Mouse (Mus musculus) midbrain, embryonic 13.5 days (tissue): Measurements from ENCODE around the gene C8g. TPM values are rescaled to one million over a fixed set of nuclear protein-coding genes. Genes with fewer than 3 reads are reported as not detected.

ENCODE experiments used
- ATAC-seq: fragments of 200-750 bp; cut with Nextera tagmentation; 2 replicates; pipeline ENCODE4 v1.8.0; 2017; ENCODE audit warnings: mild to moderate bottlenecking, moderate TSS enrichment, moderate library complexity
- H3K27ac ChIP-seq: fragments of 300-500 bp; sonication (generic); 2 replicates; pipeline ENCODE4 v1.5.1; 2015; ENCODE audit warnings: inconsistent platforms, mild to moderate bottlenecking, moderate library complexity
- H3K27me3 ChIP-seq: fragments of 300-500 bp; sonication (generic); 2 replicates; pipeline ENCODE4 v1.6.1; 2015; ENCODE audit warnings: mild to moderate bottlenecking, inconsistent platforms
- H3K36me3 ChIP-seq: fragments of 300-500 bp; sonication (generic); 2 replicates; pipeline ENCODE4 v1.6.1; 2015; ENCODE audit warnings: mild to moderate bottlenecking, inconsistent platforms
- H3K4me1 ChIP-seq: fragments of 300-500 bp; sonication (generic); replicated peaks from 2 replicates; pipeline ENCODE4 v1.6.1; 2015; ENCODE audit warnings: inconsistent platforms
- H3K4me2 ChIP-seq: fragments of 300-500 bp; sonication (generic); replicated peaks from 2 replicates; pipeline ENCODE4 v1.6.1; 2015; ENCODE audit warnings: moderate library complexity, mild to moderate bottlenecking, inconsistent platforms
- H3K4me3 ChIP-seq: fragments of 300-500 bp; sonication (generic); replicated peaks from 2 replicates; pipeline ENCODE4 v1.5.1; 2015; ENCODE audit warnings: mild to moderate bottlenecking, inconsistent platforms
- H3K9ac ChIP-seq: fragments of 300-500 bp; sonication (generic); replicated peaks from 2 replicates; pipeline ENCODE4 v1.6.1; 2015; ENCODE audit warnings: mild to moderate bottlenecking, inconsistent platforms
- H3K9me3 ChIP-seq: fragments of 300-500 bp; sonication (generic); 2 replicates; pipeline ENCODE4 v1.6.1; 2016; ENCODE audit warnings: mild to moderate bottlenecking, inconsistent platforms
- WGBS: fragments of 180-500 bp; shearing (Covaris S2); methylation state at CpG from one replicate; pipeline ENCODE4 v1.1.7; 2015; 5-methylcytosine and 5-hydroxymethylcytosine counted together
- polyA plus RNA-seq: library from polyadenylated mRNA; unstranded; fragments of >200 nt; fragmentation: Nextera tagmentation; extraction: Ambion mirVana; gene quantifications from 2 replicates; pipeline ENCODE4 v1.2.1, GENCODE M21; 2015

Gene C8g
- polyA plus RNA-seq, 1 experiment from 2014 or later = 5.6 TPM

DNA sequence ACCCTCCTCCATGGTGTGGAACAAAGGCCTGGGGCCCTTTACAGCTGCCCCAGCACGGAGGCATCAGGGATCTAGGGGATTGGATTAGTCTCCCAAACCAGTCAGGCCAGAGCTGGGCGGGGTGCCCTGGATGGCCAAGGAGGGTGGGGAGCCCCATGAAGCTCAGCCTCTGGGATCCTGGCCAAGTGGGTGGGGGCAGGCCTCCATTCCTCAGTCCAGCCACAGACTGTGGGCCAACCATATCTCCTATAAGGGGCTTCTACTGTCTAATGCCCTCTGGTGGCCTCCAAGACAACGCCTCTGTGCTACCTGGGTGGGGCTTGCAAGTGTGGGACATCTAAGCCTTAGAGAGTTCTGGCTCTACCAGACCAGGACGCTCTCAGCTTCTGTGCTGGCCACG, 42.6 kb downstream of the C8g start:
- no peaks in the 10 kb centered on the region for H3K9me3 ChIP-seq
- no peak overlapping the region for H3K9ac ChIP-seq
- H3K27me3 ChIP-seq = no peaks in the 10 kb centered on the region
- no peak for ATAC-seq
- peaks cover 23% of the 10 kb centered on the region for H3K36me3 ChIP-seq
- H3K27ac ChIP-seq = no peak overlapping the region
- H3K4me3 ChIP-seq = no peak overlapping the region
- H3K4me2 ChIP-seq = 0 out of 2 replicates have a peak overlapping the region, but pooled peaks have one; percentile 94
- WGBS = 83% methylated on average over 5 of the region's 5 CpGs
- peaks cover 26% of the 10 kb centered on the region for H3K4me1 ChIP-seq

DNA sequence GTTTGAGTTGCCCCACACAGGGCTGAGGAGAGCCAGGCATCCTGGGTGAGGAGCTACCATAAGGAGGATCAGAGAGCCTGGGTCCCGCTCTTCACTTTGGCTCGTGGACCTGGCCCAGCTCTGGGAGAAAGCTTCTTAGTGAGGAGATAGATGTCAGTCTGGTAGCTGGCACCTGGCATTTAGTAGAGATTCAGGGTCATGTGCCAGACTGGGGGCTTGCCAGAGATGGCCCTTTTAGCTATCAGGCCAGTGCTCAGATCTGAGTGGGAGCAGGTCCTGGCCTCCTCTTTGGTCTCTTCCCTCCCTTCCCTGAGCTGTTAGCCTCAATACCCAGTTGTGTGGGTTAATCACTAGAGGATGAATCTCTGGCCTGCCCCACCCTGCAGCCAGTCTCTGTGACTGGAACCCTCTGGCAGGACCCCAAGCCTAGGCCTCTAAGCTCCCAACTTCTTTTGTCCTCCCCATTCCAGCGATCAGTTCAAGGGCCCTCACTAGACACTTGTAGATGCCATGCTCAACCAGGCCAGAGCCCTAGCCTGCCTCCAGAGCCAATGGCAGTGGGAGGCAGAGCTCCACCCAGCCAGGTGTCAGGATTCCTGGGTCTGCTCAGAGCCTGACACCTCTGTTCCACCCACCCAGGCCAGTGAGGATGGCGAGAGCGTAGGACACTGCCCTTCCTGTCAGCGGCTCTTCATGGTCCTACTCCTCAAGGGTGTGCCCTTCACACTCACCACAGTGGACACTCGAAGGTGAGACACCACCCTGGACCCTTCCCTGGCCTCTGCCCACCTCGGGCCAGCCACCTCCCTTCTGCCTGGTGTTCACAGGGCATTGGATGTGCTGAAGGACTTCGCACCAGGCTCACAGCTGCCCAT, 44.3 kb downstream of the C8g start:
- Histone ChIP-seq H3K4me1 (peaks cover 26% of the 10 kb centered on the region), H3K36me3 (peaks cover 23% of the 10 kb centered on the region), H3K9me3 (no peaks in the 10 kb centered on the region), H3K27me3 (no peaks in the 10 kb centered on the region), H3K4me3 (no peak overlapping the region), H3K27ac (no peak overlapping the region), H3K4me2 (no peak overlapping the region), H3K9ac (no peak overlapping the region)
- ATAC-seq = no peak
- WGBS = 83% methylated on average over 9 of the region's 9 CpGs

DNA sequence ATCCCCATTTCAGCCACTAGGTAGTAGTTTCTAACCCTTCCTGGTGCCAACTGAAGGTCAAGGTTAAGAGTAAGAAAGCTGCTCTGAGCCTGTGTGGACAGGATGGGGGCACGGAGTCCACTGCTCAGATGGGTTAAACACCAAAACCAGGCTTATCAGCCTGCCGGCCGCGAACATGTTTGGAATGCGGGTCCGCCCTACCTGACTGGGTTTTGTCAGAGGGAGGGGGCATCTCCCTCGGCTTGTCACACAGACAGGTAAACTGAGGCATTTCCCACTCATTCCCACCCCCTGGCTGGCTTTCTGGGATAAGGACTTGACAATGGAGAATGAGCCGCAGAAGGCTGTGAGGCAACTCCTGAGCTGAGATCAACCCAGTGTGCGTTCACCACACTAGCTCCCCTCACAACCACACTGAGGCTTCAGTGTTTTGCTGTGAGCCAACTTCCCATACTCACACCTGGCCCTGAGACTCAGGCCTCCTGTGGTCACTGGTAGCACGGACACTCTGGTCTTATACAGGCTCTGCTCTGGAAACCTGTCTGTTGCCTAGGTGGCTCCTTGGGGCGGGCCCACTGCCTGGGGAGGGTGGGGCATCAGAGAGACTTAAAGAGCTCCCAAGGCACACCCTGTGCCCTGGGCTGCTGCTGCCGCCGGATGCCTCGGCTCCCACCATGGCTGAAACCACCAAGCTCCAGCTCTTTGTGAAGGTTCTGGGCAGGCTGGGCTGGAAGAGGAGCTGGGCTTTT, 45.1 kb downstream of the C8g start, which contains the start of gene Clic3:
Clic3 (plus strand) TSS at position 634 of the 749 bp plus-strand sequence.
- H3K9ac ChIP-seq = no peak within 1 kb of the TSS
- H3K4me2 ChIP-seq = no peak within 1 kb of the TSS
- 70% methylated on average over 14 of the region's 14 CpGs for WGBS
- H3K27me3 ChIP-seq = no peaks in the 10 kb centered on the region
- H3K27ac ChIP-seq = no peak within 1 kb of the TSS
- peaks cover 23% of the 10 kb centered on the region for H3K36me3 ChIP-seq
- H3K4me1 ChIP-seq = peaks cover 23% of the 10 kb centered on the region
- no peak for ATAC-seq
- H3K4me3 ChIP-seq = no peak within 1 kb of the TSS
- H3K9me3 ChIP-seq = no peaks in the 10 kb centered on the region

DNA sequence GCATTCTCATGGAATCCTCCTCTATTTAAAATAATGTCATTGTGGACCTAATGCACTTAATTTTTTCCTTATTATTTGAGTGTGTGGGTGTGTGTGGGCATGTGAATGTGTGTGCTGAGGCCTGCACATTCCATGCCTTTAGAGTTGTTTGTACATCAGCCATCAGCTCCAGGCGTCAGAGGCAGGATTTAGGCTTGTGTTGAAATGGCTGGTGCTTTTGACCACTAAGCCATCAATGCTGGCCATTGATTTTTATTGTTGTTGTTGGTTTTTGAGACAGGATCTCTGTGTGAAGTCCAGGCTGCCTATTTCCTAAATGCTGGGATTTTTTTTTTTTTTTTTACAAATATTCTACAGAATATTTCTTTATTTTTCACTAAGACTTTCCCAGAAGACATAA, 48.6 kb downstream of the C8g start:
- Histone ChIP-seq H3K9ac (no peak overlapping the region), H3K4me2 (no peak overlapping the region), H3K36me3 (peaks cover 14% of the 10 kb centered on the region), H3K4me1 (no peaks in the 10 kb centered on the region), H3K9me3 (no peaks in the 10 kb centered on the region), H3K27ac (no peak overlapping the region), H3K27me3 (no peaks in the 10 kb centered on the region), H3K4me3 (no peak overlapping the region)
- ATAC-seq = no peak
- WGBS = 50% methylated on average over 1 of the region's 1 CpGs

DNA sequence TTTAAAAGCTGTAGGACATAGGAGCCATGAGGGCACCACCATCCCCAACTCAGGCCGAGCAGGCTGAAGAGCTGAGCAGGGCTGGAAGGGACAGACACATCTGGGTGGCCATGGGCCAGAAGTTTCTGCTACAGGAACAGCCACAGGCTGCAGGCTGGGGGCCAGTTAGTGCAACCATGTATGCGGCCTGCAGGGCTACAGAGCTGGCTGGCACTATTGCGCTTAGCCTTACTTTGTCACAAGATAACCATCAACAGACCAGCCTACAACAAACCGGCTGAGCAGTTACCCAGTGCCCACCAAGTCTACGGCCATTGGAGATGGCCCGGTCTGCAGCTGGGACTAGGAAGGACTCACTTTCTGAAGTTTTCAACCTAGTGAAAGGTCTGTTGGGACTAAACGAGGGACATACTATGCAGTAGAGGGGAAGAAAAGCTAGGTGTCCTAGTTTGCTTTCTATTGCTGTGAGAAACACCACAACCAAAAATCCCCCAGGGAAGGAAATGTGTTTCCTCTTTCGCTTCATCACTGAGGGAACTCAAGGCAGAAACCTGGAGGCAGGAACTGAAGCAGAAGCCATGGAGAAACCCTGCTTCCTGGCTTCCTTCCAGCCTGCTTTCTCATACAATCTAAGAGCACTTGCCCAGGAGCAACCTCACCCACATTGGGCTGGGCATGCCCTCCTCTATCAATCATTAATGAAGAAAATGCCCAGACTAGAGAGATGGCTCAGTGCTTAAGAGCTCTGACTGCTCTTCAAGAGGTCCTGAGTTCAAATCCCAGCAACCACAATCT, 50.5 kb downstream of the C8g start:
- Histone ChIP-seq H3K9me3 (no peaks in the 10 kb centered on the region), H3K9ac (no peak overlapping the region), H3K36me3 (peaks cover 27% of the 10 kb centered on the region), H3K4me3 (no peak overlapping the region), H3K4me2 (no peak overlapping the region), H3K27ac (no peak overlapping the region), H3K27me3 (no peaks in the 10 kb centered on the region), H3K4me1 (no peaks in the 10 kb centered on the region)
- ATAC-seq = no peak
- WGBS = 89% methylated on average over 8 of the region's 8 CpGs

Other genes with a start within 250 kb of the C8g start
- gene Tmem203, start 246.3 kb downstream of the C8g start, polyA plus RNA-seq = 18.6 and 19.6 TPM in 2 replicates
- gene Tprn, start 239.1 kb downstream of the C8g start, polyA plus RNA-seq = 11.4 and 13.3 TPM in 2 replicates
- 205 and 216 TPM in 2 replicates for gene Ssna1, start 229.3 kb downstream of the C8g start, polyA plus RNA-seq
- 147 and 149 TPM in 2 replicates for gene Anapc2, start 229.2 kb downstream of the C8g start, polyA plus RNA-seq
- gene Tmem210, start 213.6 kb downstream of the C8g start, polyA plus RNA-seq = not detected in 2 replicates
- 0.27 TPM in 1 of 2 replicates, not detected in the other for gene Lrrc26, start 211.8 kb downstream of the C8g start, polyA plus RNA-seq
- 17.5 and 19.0 TPM in 2 replicates for gene Grin1, start 182.5 kb downstream of the C8g start, polyA plus RNA-seq
- 60.0 and 66.4 TPM in 2 replicates for gene Man1b1, start 169.4 kb downstream of the C8g start, polyA plus RNA-seq
- gene Dpp7, start 145.4 kb downstream of the C8g start, polyA plus RNA-seq = 19.9 and 23.7 TPM in 2 replicates
- 3.9 and 4.4 TPM in 2 replicates for gene Uap1l1, start 136.0 kb downstream of the C8g start, polyA plus RNA-seq
- gene Sapcd2, start 129.4 kb downstream of the C8g start, polyA plus RNA-seq = 23.1 and 25.5 TPM in 2 replicates
- 0.62 and 1.0 TPM in 2 replicates for gene Entpd2, start 105.8 kb downstream of the C8g start, polyA plus RNA-seq
- gene Npdc1, start 102.4 kb downstream of the C8g start, polyA plus RNA-seq = 380 and 389 TPM in 2 replicates
- gene Fut7, start 78.5 kb downstream of the C8g start, polyA plus RNA-seq = 0.49 TPM in 1 of 2 replicates, not detected in the other
- 10.2 and 11.1 TPM in 2 replicates for gene Abca2, start 73.0 kb downstream of the C8g start, polyA plus RNA-seq
- gene Clic3, start 44.9 kb downstream of the C8g start, polyA plus RNA-seq = 2.7 and 4.0 TPM in 2 replicates
- gene Paxx, start 40.6 kb downstream of the C8g start, polyA plus RNA-seq = 85.7 and 92.1 TPM in 2 replicates
- 48.6 and 80.5 TPM in 2 replicates for gene Ptgds, start 31.7 kb downstream of the C8g start, polyA plus RNA-seq
- gene Lcn12, start 7.8 kb downstream of the C8g start, polyA plus RNA-seq = not detected in 2 replicates
- gene Fbxw5, start 969 bp downstream of the C8g start, polyA plus RNA-seq = 120 and 122 TPM in 2 replicates
- 22.9 and 24.1 TPM in 2 replicates for gene Traf2, start 45.2 kb upstream of the C8g start, polyA plus RNA-seq
- 387 and 406 TPM in 2 replicates for gene Edf1, start 56.1 kb upstream of the C8g start, polyA plus RNA-seq
- gene Mamdc4, start 73.1 kb upstream of the C8g start, polyA plus RNA-seq = 3.2 and 6.8 TPM in 2 replicates
- gene Phpt1, start 73.5 kb upstream of the C8g start, polyA plus RNA-seq = 190 and 193 TPM in 2 replicates
- gene Ajm1, start 80.0 kb upstream of the C8g start, polyA plus RNA-seq = 3.5 and 5.7 TPM in 2 replicates
- 67.2 and 75.9 TPM in 2 replicates for gene Rabl6, start 106.8 kb upstream of the C8g start, polyA plus RNA-seq
- 0.24 and 0.47 TPM in 2 replicates for gene Ccdc183, start 116.0 kb upstream of the C8g start, polyA plus RNA-seq
- 27.5 and 32.3 TPM in 2 replicates for gene Tmem141, start 120.3 kb upstream of the C8g start, polyA plus RNA-seq
- 1.1 and 1.8 TPM in 2 replicates for gene Fcna, start 126.3 kb upstream of the C8g start, polyA plus RNA-seq
- not detected in 2 replicates for gene Lcn8, start 151.4 kb upstream of the C8g start, polyA plus RNA-seq
- gene Lcn5, start 156.2 kb upstream of the C8g start, polyA plus RNA-seq = not detected in 2 replicates
- gene Lcn6, start 175.1 kb upstream of the C8g start, polyA plus RNA-seq = not detected in 2 replicates
- gene Lcn10, start 181.0 kb upstream of the C8g start, polyA plus RNA-seq = not detected in 2 replicates
- gene Obp2a, start 198.3 kb upstream of the C8g start, polyA plus RNA-seq = not detected in 2 replicates
- gene Bmyc, start 205.0 kb upstream of the C8g start, polyA plus RNA-seq = 98.4 and 100 TPM in 2 replicates
- gene Obp2b, start 235.3 kb upstream of the C8g start, polyA plus RNA-seq = not detected in 2 replicates